In the genomic region with DNA sequence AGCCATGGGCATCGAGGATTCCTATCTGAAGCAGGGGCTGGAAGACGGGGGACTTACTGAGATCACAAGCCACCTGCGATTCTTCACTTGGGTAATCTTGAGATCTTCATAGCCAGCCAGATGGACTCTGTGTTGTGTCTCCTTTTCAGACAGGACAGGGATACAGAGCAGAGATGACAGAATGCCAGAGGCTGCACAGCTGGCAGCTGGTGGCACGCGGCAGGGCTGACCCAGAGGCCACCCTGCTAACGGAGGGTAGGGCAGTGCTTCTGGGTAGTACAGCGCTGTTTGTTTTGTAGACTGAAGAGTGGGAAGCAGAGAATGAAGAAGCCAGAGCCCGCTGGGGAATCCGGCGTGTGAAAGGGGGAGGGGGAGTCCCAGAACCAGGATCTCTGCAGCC, we compare ENCODE assay signal across 17 mouse cellular contexts.
"Had no signal": no experiment of that assay in that cellular context is flagged by ENCODE, and none has a peak within 500 bp of the region (broad histone marks: within the 10 kb centered on the region; RNA-seq: fewer than 3 reads in every experiment).

No protein-coding gene starts in this region.

- H3K4me1 ChIP-seq: limb, embryonic 15.5 days; lung, embryonic 15.5 days; stomach, embryonic 15.5 days had no signal

- H3K4me3 ChIP-seq: hindbrain, embryonic 15.5 days; limb, embryonic 12.5 days; limb, embryonic 15.5 days; lung, embryonic 15.5 days; neural tube, embryonic 12.5 days; stomach, embryonic 15.5 days had no signal

- DNase-seq: kidney, adult 8-10 months; kidney, postnatal 4 days; left cerebral cortex, postnatal 4 days; liver, postnatal 0 days; retina, postnatal 1 day; right cerebral cortex, postnatal 25 days; spleen, adult 18-20 months; thymus, postnatal 25 days had no signal

- H3K27me3 ChIP-seq: hindbrain, embryonic 15.5 days had no signal

- ATAC-seq: intestine, postnatal 0 days; liver, postnatal 0 days had no signal

- H3K9me3 ChIP-seq: hindbrain, embryonic 15.5 days; limb, embryonic 12.5 days; limb, embryonic 15.5 days; lung, embryonic 15.5 days; neural tube, embryonic 12.5 days; stomach, embryonic 15.5 days had no signal

- H3K27ac ChIP-seq: hindbrain, embryonic 15.5 days; limb, embryonic 12.5 days; limb, embryonic 15.5 days; liver, embryonic 14.5 days; lung, embryonic 15.5 days; neural tube, embryonic 12.5 days; stomach, embryonic 15.5 days had no signal

- H3K9ac ChIP-seq: hindbrain, embryonic 15.5 days; limb, embryonic 12.5 days; limb, embryonic 15.5 days; liver, embryonic 14.5 days; liver, postnatal 0 days; lung, embryonic 15.5 days; neural tube, embryonic 12.5 days; stomach, embryonic 15.5 days had no signal

- H3K36me3 ChIP-seq: hindbrain, embryonic 15.5 days; limb, embryonic 12.5 days; limb, embryonic 15.5 days; lung, embryonic 15.5 days; neural tube, embryonic 12.5 days; stomach, embryonic 15.5 days had no signal

- H3K4me2 ChIP-seq: hindbrain, embryonic 15.5 days; limb, embryonic 12.5 days; limb, embryonic 15.5 days; liver, embryonic 11.5 days; lung, embryonic 15.5 days; neural tube, embryonic 12.5 days; stomach, embryonic 15.5 days had no signal
